Mouse (Mus musculus): ENCODE data around the gene Vegfb. TPM values are rescaled to one million over a fixed set of nuclear protein-coding genes. Genes with fewer than 3 reads are reported as not detected.

The Vegfb gene
- polyA plus RNA-seq, 1 experiment, result 29.6 TPM

GRCm38 (mm10) chr19:6947742-6948141 lies 39.7 kb downstream of the Vegfb start:
- no peak overlapping the region for H3K27ac ChIP-seq (ENCODE audit: insufficient read depth, low read length)
- H3K4me1 ChIP-seq (ENCODE audit: control insufficient read depth, insufficient read depth, low read length), result peaks cover 5% of the 10 kb centered on the region
- H3K4me3 ChIP-seq (ENCODE audit: insufficient read depth, low read length), result no peak overlapping the region
- no peak for TF ChIP-seq CTCF (IDR thresholded peaks at IDR 0.05; ENCODE audit: borderline replicate concordance, insufficient read depth, low read length)
- no peak for TF ChIP-seq POLR2A (IDR thresholded peaks at IDR 0.05; ENCODE audit: low read depth, low read length)

- no peak for TF ChIP-seq POLR2A (IDR thresholded peaks at IDR 0.05; ENCODE audit: low read depth, low read length)
- TF ChIP-seq CTCF (IDR thresholded peaks at IDR 0.05; ENCODE audit: borderline replicate concordance, insufficient read depth, low read length), result no peak
- Histone ChIP-seq H3K4me1 (ENCODE audit: control insufficient read depth, insufficient read depth, low read length) (peaks cover 5% of the 10 kb centered on the region; the same call in 1 of the 2 replicates), H3K27ac (ENCODE audit: insufficient read depth, low read length) (no peak overlapping the region), H3K4me3 (ENCODE audit: insufficient read depth, low read length) (no peak overlapping the region)
Measured at GRCm38 (mm10) chr19:6943709-6944108, 43.7 kb downstream of the Vegfb start.

- no peak for TF ChIP-seq CTCF (IDR thresholded peaks at IDR 0.05; ENCODE audit: borderline replicate concordance, insufficient read depth, low read length)
- no peak for TF ChIP-seq POLR2A (IDR thresholded peaks at IDR 0.05; ENCODE audit: low read depth, low read length)
- Histone ChIP-seq H3K27ac (ENCODE audit: insufficient read depth, low read length) (no peak overlapping the region; the same call in 1 of the 2 replicates), H3K4me1 (ENCODE audit: control insufficient read depth, insufficient read depth, low read length) (peaks cover 5% of the 10 kb centered on the region; the same call in 1 of the 2 replicates), H3K4me3 (ENCODE audit: insufficient read depth, low read length) (peak overlapping the region; percentile 61)
Measured at GRCm38 (mm10) chr19:6942764-6943163, 44.7 kb downstream of the Vegfb start.

GRCm38 (mm10) chr19:6942249-6942691 lies 45.2 kb downstream of the Vegfb start, which contains the start of gene Gpr137:
Gene Gpr137 (minus strand): TSS chr19:6942480.
- Histone ChIP-seq H3K27ac (ENCODE audit: insufficient read depth, low read length) (peak within 1 kb of the TSS; percentile 83), H3K4me3 (ENCODE audit: insufficient read depth, low read length) (peak within 1 kb of the TSS; percentile 70), H3K4me1 (ENCODE audit: control insufficient read depth, insufficient read depth, low read length) (peaks cover 5% of the 10 kb centered on the region; the same call in 1 of the 2 replicates)
- TF ChIP-seq CTCF (IDR thresholded peaks at IDR 0.05; ENCODE audit: borderline replicate concordance, insufficient read depth, low read length) (no peak), POLR2A (IDR thresholded peaks at IDR 0.05; ENCODE audit: low read depth, low read length) (peak; percentile 80)

GRCm38 (mm10) chr19:6941372-6942248 lies 45.8 kb downstream of the Vegfb start, which contains the start of gene Bad:
Gene Bad (plus strand): TSS chr19:6941861.
- TF ChIP-seq CTCF (IDR thresholded peaks at IDR 0.05; ENCODE audit: borderline replicate concordance, insufficient read depth, low read length) (no peak), POLR2A (IDR thresholded peaks at IDR 0.05; ENCODE audit: low read depth, low read length) (peak; percentile 62)
- H3K27ac ChIP-seq (ENCODE audit: insufficient read depth, low read length), result peak within 1 kb of the TSS; percentile 83
- H3K4me1 ChIP-seq (ENCODE audit: control insufficient read depth, insufficient read depth, low read length), result peaks cover 5% of the 10 kb centered on the region; the same call in 1 of the 2 replicates
- H3K4me3 ChIP-seq (ENCODE audit: insufficient read depth, low read length), result peak within 1 kb of the TSS; percentile 70

GRCm38 (mm10) chr19:6940396-6941351 lies 46.8 kb downstream of the Vegfb start:
- no peak for TF ChIP-seq POLR2A (IDR thresholded peaks at IDR 0.05; ENCODE audit: low read depth, low read length)
- TF ChIP-seq CTCF (IDR thresholded peaks at IDR 0.05; ENCODE audit: borderline replicate concordance, insufficient read depth, low read length), result no peak
- no peak overlapping the region for H3K27ac ChIP-seq (ENCODE audit: insufficient read depth, low read length)
- H3K4me3 ChIP-seq (ENCODE audit: insufficient read depth, low read length), result peak overlapping the region; percentile 70
- peaks cover 5% of the 10 kb centered on the region; the same call in 1 of the 2 replicates for H3K4me1 ChIP-seq (ENCODE audit: control insufficient read depth, insufficient read depth, low read length)

GRCm38 (mm10) chr19:6939106-6940002 lies 48.1 kb downstream of the Vegfb start:
- Histone ChIP-seq H3K4me1 (ENCODE audit: control insufficient read depth, insufficient read depth, low read length) (peaks cover 5% of the 10 kb centered on the region; the same call in 1 of the 2 replicates), H3K4me3 (ENCODE audit: insufficient read depth, low read length) (no peak overlapping the region), H3K27ac (ENCODE audit: insufficient read depth, low read length) (no peak overlapping the region)
- no peak for TF ChIP-seq POLR2A (IDR thresholded peaks at IDR 0.05; ENCODE audit: low read depth, low read length)
- no peak for TF ChIP-seq CTCF (IDR thresholded peaks at IDR 0.05; ENCODE audit: borderline replicate concordance, insufficient read depth, low read length)

- TF ChIP-seq POLR2A (IDR thresholded peaks at IDR 0.05; ENCODE audit: low read depth, low read length) (0 out of 2 replicates have a peak, but pooled peaks have one; percentile 13), CTCF (IDR thresholded peaks at IDR 0.05; ENCODE audit: borderline replicate concordance, insufficient read depth, low read length) (no peak)
- no peak overlapping the region for H3K4me3 ChIP-seq (ENCODE audit: insufficient read depth, low read length)
Measured at GRCm38 (mm10) chr19:6937541-6938465, 49.6 kb downstream of the Vegfb start.

More at GRCm38 (mm10) chr19:6937541-6938465, 49.6 kb downstream of the Vegfb start:
- Histone ChIP-seq H3K4me1 (ENCODE audit: control insufficient read depth, insufficient read depth, low read length) (peaks cover 5% of the 10 kb centered on the region; the same call in 1 of the 2 replicates), H3K27ac (ENCODE audit: insufficient read depth, low read length) (no peak overlapping the region)
